Mouse (Mus musculus): ENCODE measurements around the gene Gm12394.
"Not testable (repeated sequence)": the region's sequence is repeated elsewhere in the genome, so short reads cannot be mapped to it uniquely, and the experiment has no call there.

The Gm12394 gene

DNA sequence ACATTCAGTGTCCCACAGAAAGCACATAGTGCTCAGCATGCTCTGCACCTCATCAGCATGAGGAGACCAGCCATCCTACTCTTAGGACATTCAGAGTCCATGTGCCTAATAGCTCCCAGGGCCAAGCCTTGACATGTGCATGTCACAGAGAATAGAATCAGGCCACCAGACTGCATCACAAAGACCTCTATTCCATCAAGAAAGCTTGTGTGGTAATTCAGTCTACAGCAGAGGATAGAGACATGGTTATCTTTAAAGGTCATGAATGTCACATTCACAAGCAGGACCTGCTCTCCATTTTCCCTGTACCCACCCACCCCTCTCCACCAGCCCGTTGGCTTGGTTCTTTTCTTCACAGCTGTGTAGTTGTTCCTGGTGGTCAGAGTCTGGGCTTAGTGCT is 2.8 kb downstream of the Gm12394 start, which contains the start of gene Fam205a1:
TSS of gene Fam205a1 (minus strand) at position 101 of the 400 bp plus-strand sequence.
- DNase-seq: not testable (repeated sequence)

DNA sequence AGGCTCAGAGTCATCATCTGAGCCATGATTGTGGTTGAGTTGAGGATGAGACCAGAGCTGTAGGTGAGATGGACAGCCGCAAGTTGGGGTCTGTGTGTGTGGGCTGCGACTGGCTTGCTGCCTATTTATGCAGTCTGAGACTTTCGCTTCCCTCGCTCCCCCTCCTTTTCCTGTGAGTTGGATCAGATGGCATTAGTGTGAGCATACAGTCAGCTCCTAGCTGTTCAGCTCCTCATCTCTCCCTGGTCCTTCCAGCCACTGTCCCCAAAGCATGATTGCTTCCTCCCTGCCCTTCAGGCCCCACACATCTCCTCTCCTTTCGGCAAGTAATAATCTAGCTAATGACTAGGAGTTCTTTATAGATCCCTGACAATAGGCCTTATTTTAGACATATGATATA is 82.7 kb downstream of the Gm12394 start, which contains the start of gene Ccl21a:
TSS of gene Ccl21a (minus strand) at position 101 of the 400 bp plus-strand sequence.
- not testable (repeated sequence) for DNase-seq

DNA sequence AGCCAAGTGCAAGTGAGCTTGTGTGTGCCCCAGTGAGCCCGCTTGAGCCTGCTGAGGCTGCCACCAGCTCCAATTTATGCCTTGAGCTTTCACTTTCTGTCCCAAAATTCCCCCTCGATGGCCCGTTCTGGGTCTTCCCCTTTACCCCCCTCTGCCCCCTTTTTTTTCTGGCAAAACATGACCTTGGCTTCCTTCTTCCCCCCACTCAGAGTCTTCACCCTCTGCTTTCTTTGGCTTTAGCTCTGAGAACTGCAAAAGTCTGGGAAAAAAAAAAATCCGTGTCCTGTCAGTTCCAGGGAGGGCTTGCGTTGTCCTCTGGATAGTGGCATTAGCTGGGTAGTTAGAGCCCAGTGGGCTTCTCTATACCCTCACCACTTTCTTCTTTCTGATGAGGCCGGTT is 100.1 kb downstream of the Gm12394 start, which contains the start of gene Ccl19:
TSS of gene Ccl19 (minus strand) at position 101 of the 400 bp plus-strand sequence.
- not testable (repeated sequence) for DNase-seq

DNA sequence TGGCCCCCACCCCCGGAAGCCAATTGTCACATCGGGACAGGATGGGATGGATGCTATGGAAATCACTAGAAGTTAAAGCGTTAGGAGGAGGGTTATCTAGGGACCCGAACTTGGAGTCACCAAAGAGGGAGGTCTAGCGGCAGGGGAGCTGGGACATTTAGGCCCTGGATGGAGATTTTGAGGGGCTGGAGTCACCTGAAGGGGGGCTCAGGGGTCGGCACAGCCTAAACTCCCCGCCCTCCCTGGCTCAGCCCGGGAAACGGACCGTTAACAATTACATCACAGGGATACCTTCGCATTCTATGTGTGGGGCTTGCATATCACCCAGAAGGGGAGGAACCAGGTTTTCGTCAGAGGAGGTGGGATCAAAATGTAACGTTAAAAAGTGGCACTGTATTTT is 121.3 kb downstream of the Gm12394 start, which contains the start of gene 4930578G10Rik:
TSS of gene 4930578G10Rik (plus strand) at position 301 of the 400 bp plus-strand sequence.
- DNase-seq: not testable (repeated sequence)
